ENCODE assay signal across 9 mouse cellular contexts in the genomic region with DNA sequence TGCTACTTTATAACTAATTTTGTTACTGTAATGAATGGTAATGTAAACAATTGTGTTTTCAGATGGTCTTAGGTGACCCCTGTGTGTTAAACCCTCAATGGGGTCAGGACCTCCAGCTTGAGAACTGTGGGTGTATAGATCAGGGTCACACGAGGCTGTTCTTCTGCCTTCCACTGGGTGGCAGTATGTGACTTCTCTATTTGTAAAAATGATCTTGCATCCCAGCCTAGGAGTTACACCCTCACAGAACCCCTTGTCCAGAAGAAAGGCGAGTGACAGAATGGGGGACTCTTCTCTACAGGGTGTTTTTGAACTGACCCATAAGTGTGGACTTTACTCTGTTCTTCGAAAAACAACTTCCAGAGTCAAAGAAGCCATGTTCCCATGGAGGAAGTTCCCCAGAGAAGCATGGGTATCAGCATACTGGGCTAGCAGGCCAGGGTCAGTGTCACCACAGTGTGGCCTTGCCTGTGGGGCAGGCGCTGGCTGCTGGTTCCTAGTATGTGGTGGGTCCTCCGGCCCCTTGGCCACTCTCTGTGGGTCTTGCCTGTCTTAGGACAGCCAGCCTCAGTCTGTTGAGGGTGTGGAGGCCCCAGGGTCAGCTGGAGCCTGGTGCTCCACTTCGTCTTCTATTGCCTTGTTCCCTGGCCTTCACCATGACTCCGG. TPM values are rescaled to one million over a fixed set of nuclear protein-coding genes. Genes with fewer than 3 reads are reported as not detected.
A peak's percentile ranks its signal among the peaks of the same experiment; 100 is the strongest.
DNase-seq lines count a peak whose midpoint lies in the region; ATAC-seq lines count a peak whose summit lies in the region.
"Had no signal": no experiment of that assay in that cellular context is flagged by ENCODE, and none has a peak within 500 bp of the region (broad histone marks: within the 10 kb centered on the region; RNA-seq: fewer than 3 reads in every experiment).

No protein-coding gene starts in this region.

- H3K4me2 ChIP-seq in heart, embryonic 11.5 days, result no peak overlapping the region
- H3K4me2 ChIP-seq in intestine, embryonic 16.5 days (ENCODE audit: low read depth, low read length), result no peak overlapping the region
- H3K4me2 ChIP-seq in midbrain, embryonic 16.5 days (ENCODE audit: low read length), result no peak overlapping the region
- H3K4me2 ChIP-seq: lung, embryonic 15.5 days had no signal

- WGBS in heart, embryonic 11.5 days (ENCODE audit: insufficient replicate concordance), result 65% methylated on average over 7 of the region's 7 CpGs
- WGBS in intestine, embryonic 16.5 days, result 66% methylated on average over 7 of the region's 7 CpGs
- 67% methylated on average over 7 of the region's 7 CpGs for WGBS in midbrain, embryonic 16.5 days

- no peak overlapping the region for H3K4me3 ChIP-seq in heart, embryonic 11.5 days (ENCODE audit: low read depth, low read length)
- H3K4me3 ChIP-seq in intestine, embryonic 16.5 days (ENCODE audit: low read length), result no peak overlapping the region
- H3K4me3 ChIP-seq in midbrain, embryonic 16.5 days (ENCODE audit: low read depth, low read length), result no peak overlapping the region
- H3K4me3 ChIP-seq: lung, embryonic 15.5 days had no signal

- H3K9me3 ChIP-seq in heart, embryonic 11.5 days (replicated peaks; ENCODE audit: control insufficient read depth, low read length), result no peaks in the 10 kb centered on the region
- H3K9me3 ChIP-seq in intestine, embryonic 16.5 days (ENCODE audit: control insufficient read depth, low read length), result no peaks in the 10 kb centered on the region
- H3K9me3 ChIP-seq in midbrain, embryonic 16.5 days (replicated peaks; ENCODE audit: control insufficient read depth, low read length, poor library complexity, severe bottlenecking), result no peaks in the 10 kb centered on the region
- H3K9me3 ChIP-seq: lung, embryonic 15.5 days had no signal

- no peaks in the 10 kb centered on the region for H3K27me3 ChIP-seq in heart, embryonic 11.5 days (ENCODE audit: control insufficient read depth, insufficient read depth, low read length)
- H3K27me3 ChIP-seq in intestine, embryonic 16.5 days (replicated peaks; ENCODE audit: control insufficient read depth, insufficient read depth, low read length), result no peaks in the 10 kb centered on the region
- H3K27me3 ChIP-seq in midbrain, embryonic 16.5 days (ENCODE audit: control insufficient read depth, insufficient read depth, low read depth, low read length), result no peaks in the 10 kb centered on the region
- H3K27me3 ChIP-seq: lung, embryonic 15.5 days had no signal

- peaks cover 23% of the 10 kb centered on the region for H3K4me1 ChIP-seq in heart, embryonic 11.5 days (ENCODE audit: control insufficient read depth, insufficient read depth, low read length)
- no peaks in the 10 kb centered on the region for H3K4me1 ChIP-seq in intestine, embryonic 16.5 days (ENCODE audit: control insufficient read depth, insufficient read depth, low read length)
- H3K4me1 ChIP-seq in midbrain, embryonic 16.5 days (ENCODE audit: control insufficient read depth, insufficient read depth, low read length), result no peaks in the 10 kb centered on the region
- H3K4me1 ChIP-seq: lung, embryonic 15.5 days had no signal

- H3K9ac ChIP-seq in heart, embryonic 11.5 days (ENCODE audit: low read depth, low read length), result no peak overlapping the region
- 0 out of 2 replicates have a peak overlapping the region, but pooled peaks have one; percentile 27 for H3K9ac ChIP-seq in intestine, embryonic 16.5 days (ENCODE audit: low read depth, low read length)
- H3K9ac ChIP-seq in midbrain, embryonic 16.5 days (ENCODE audit: low read depth, low read length), result 0 out of 2 replicates have a peak overlapping the region, but pooled peaks have one; percentile 4
- H3K9ac ChIP-seq: lung, embryonic 15.5 days had no signal

- H3K27ac ChIP-seq in heart, embryonic 11.5 days (ENCODE audit: low read depth, low read length), result no peak overlapping the region
- no peak overlapping the region for H3K27ac ChIP-seq in intestine, embryonic 16.5 days (ENCODE audit: low read length)
- H3K27ac ChIP-seq in midbrain, embryonic 16.5 days (ENCODE audit: low read length), result no peak overlapping the region
- H3K27ac ChIP-seq: lung, embryonic 15.5 days had no signal

- H3K36me3 ChIP-seq in heart, embryonic 11.5 days (ENCODE audit: control insufficient read depth, insufficient read depth, low read length), result peaks cover 11% of the 10 kb centered on the region
- H3K36me3 ChIP-seq in intestine, embryonic 16.5 days (ENCODE audit: control insufficient read depth, insufficient read depth, low read length), result peaks cover 10% of the 10 kb centered on the region
- peaks cover 23% of the 10 kb centered on the region for H3K36me3 ChIP-seq in midbrain, embryonic 16.5 days (ENCODE audit: control insufficient read depth, insufficient read depth, low read length)

- DNase-seq in heart, adult 11 months, result peak; percentile 93
- DNase-seq in 416B (ENCODE audit: low read depth) (peak; percentile 60), adipocyte (ENCODE audit: low spot score) (peak; percentile 46)
- DNase-seq in ovary, postnatal 10 days (ENCODE audit: low spot score), result no peak

- no peak for ATAC-seq in heart, embryonic 11.5 days (replicated peaks; ENCODE audit: insufficient number of reproducible peaks, low FRiP score, low TSS enrichment)
- ATAC-seq in erythroblast, adult 5-6 weeks (replicated peaks; ENCODE audit: low FRiP score, poor library complexity, severe bottlenecking), result 0 out of 2 replicates have a peak, but pooled peaks have one; percentile 47
- peak; percentile 46; the same call in 1 of the 2 replicates for ATAC-seq in intestine, embryonic 16.5 days
- peak; percentile 58; the same call in 1 of the 2 replicates for ATAC-seq in midbrain, embryonic 16.5 days

RNA-seq across cellular contexts. Expression of a gene that starts 42.4 kb away (rescaled TPM):
- 30.4 and 33.8 TPM in 2 replicates for polyA plus RNA-seq in heart, embryonic 11.5 days (2014; fragmentation: Nextera tagmentation; extraction: Ambion mirVana)
- 2.5 and 10.7 TPM in 2 replicates for total RNA-seq in erythroblast, adult 5-6 weeks (2015; ENCODE audit: low replicate concordance)
- 11.7 TPM in 2 replicates for total RNA-seq in erythroblast, adult 5-6 weeks (2017; ENCODE audit: low replicate concordance)
- polyA plus RNA-seq in intestine, embryonic 16.5 days (2015; fragmentation: Nextera tagmentation; extraction: Ambion mirVana), result 30.4 and 32.5 TPM in 2 replicates
- 34.9 and 43.6 TPM in 2 replicates for polyA plus RNA-seq in midbrain, embryonic 16.5 days (2015; fragmentation: Nextera tagmentation; extraction: Ambion mirVana)

RNA-seq across cellular contexts. Expression of a gene that starts 51.1 kb away (rescaled TPM):
- 42.8 and 46.5 TPM in 2 replicates for polyA plus RNA-seq in heart, embryonic 11.5 days (2014; fragmentation: Nextera tagmentation; extraction: Ambion mirVana)
- total RNA-seq in erythroblast, adult 5-6 weeks (2015; ENCODE audit: low replicate concordance), result not detected in 2 replicates
- not detected in 2 replicates for total RNA-seq in erythroblast, adult 5-6 weeks (2017; ENCODE audit: low replicate concordance)
- polyA plus RNA-seq in intestine, embryonic 16.5 days (2015; fragmentation: Nextera tagmentation; extraction: Ambion mirVana), result 18.3 and 18.7 TPM in 2 replicates
- polyA plus RNA-seq in midbrain, embryonic 16.5 days (2015; fragmentation: Nextera tagmentation; extraction: Ambion mirVana), result 148 and 164 TPM in 2 replicates

RNA-seq across cellular contexts. Expression of a gene that starts 52.7 kb away (rescaled TPM):
- 19.5 and 20.4 TPM in 2 replicates for polyA plus RNA-seq in heart, embryonic 11.5 days (2014; fragmentation: Nextera tagmentation; extraction: Ambion mirVana)
- 15.5 and 20.4 TPM in 2 replicates for total RNA-seq in erythroblast, adult 5-6 weeks (2015; ENCODE audit: low replicate concordance)
- total RNA-seq in erythroblast, adult 5-6 weeks (2017; ENCODE audit: low replicate concordance), result 2.9 and 6.1 TPM in 2 replicates
- polyA plus RNA-seq in intestine, embryonic 16.5 days (2015; fragmentation: Nextera tagmentation; extraction: Ambion mirVana), result 19.0 and 21.1 TPM in 2 replicates
- 31.5 and 33.2 TPM in 2 replicates for polyA plus RNA-seq in midbrain, embryonic 16.5 days (2015; fragmentation: Nextera tagmentation; extraction: Ambion mirVana)
